Mouse (Mus musculus) ovary, adult 18-20 months (tissue): ENCODE results near the gene Gars.

Experiments
- DNase-seq: peaks from one replicate; pipeline ENCODE4 v3.0.0; 2022; ENCODE audit warnings: low spot score, mixed read lengths

Gars gene

GRCm38 (mm10) chr6:55037799-55038670 lies at the start of gene Gars:
Gene Gars (plus strand): TSS chr6:55038007.
- peak; percentile 80 for DNase-seq

- DNase-seq: no peak
These were observed 49.7 kb upstream of the Gars start for GRCm38 (mm10) chr6:54988141-54988540.

- DNase-seq: no peak
These were observed 46.6 kb upstream of the Gars start for GRCm38 (mm10) chr6:54991189-54991588.

- no peak for DNase-seq
These were observed 45.7 kb upstream of the Gars start for GRCm38 (mm10) chr6:54992141-54992540.

- DNase-seq: peak; percentile 96
These were observed 45.0 kb upstream of the Gars start, which contains the start of gene Ggct for GRCm38 (mm10) chr6:54992734-54993260. Gene Ggct (minus strand): TSS chr6:54992950.

- no peak for DNase-seq
These were observed 41.4 kb upstream of the Gars start for GRCm38 (mm10) chr6:54996361-54996760.

- no peak for DNase-seq
These were observed 40.1 kb upstream of the Gars start for GRCm38 (mm10) chr6:54997726-54998125.

GRCm38 (mm10) chr6:55001320-55001719 lies 36.5 kb upstream of the Gars start:
- no peak for DNase-seq

GRCm38 (mm10) chr6:55002438-55002837 lies 35.4 kb upstream of the Gars start:
- no peak for DNase-seq

GRCm38 (mm10) chr6:55003559-55003958 lies 34.2 kb upstream of the Gars start:
- DNase-seq: no peak

GRCm38 (mm10) chr6:55008401-55008800 lies 29.4 kb upstream of the Gars start:
- no peak for DNase-seq

GRCm38 (mm10) chr6:55009391-55010230 lies 28.2 kb upstream of the Gars start:
- no peak for DNase-seq

GRCm38 (mm10) chr6:55010330-55011091 lies 27.3 kb upstream of the Gars start:
- no peak for DNase-seq

- no peak for DNase-seq
These were observed 25.3 kb upstream of the Gars start for GRCm38 (mm10) chr6:55012516-55012915.

- no peak for DNase-seq
These were observed 23.6 kb upstream of the Gars start for GRCm38 (mm10) chr6:55014184-55014583.

- no peak for DNase-seq
These were observed 21.6 kb upstream of the Gars start for GRCm38 (mm10) chr6:55016236-55016635.

- peak; percentile 30 for DNase-seq
These were observed 20.9 kb upstream of the Gars start for GRCm38 (mm10) chr6:55016710-55017583.

- DNase-seq: no peak
These were observed 19.4 kb upstream of the Gars start for GRCm38 (mm10) chr6:55018417-55018816.

GRCm38 (mm10) chr6:55021806-55022205 lies 16.0 kb upstream of the Gars start:
- no peak for DNase-seq

- no peak for DNase-seq
These were observed 10.2 kb upstream of the Gars start for GRCm38 (mm10) chr6:55027642-55028041.

- no peak for DNase-seq
These were observed 1.1 kb upstream of the Gars start for GRCm38 (mm10) chr6:55036731-55037130.
